Mouse (Mus musculus): Measurements from ENCODE around the gene Foxp1. TPM values are rescaled to one million over a fixed set of nuclear protein-coding genes. Genes with fewer than 3 reads are reported as not detected.

The Foxp1 gene
- total and polyA plus RNA-seq, 3 experiments = 16.1 to 42.0 TPM; not detected in 1

DNA sequence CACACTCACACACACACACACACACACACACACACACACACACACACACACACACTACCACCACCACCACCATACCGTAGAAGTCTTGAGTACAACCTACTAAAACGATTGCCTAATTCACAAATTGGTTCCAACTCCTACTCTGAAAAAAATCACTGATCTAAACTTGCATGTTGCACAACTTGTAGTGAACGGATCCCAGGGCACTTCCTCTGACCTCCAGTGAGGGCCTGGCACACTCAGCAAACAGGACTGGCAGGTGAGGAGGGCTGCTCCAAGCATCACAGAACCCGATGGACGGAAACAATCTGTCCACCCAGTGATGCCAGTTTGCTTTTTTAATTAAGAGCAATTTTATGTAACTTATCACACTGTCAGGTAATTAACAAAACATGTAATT, 269.7 kb downstream of the Foxp1 start:
- H3K27ac ChIP-seq (ENCODE audit: control insufficient read depth, low read depth, low read length) = no peak overlapping the region
- H3K36me3 ChIP-seq (ENCODE audit: control insufficient read depth in 1 of 2, insufficient read depth in 2 of 2, low read length in 2 of 2) = no peaks in the 10 kb centered on the region
- H3K9me3 ChIP-seq (replicated peaks; ENCODE audit: insufficient read depth, low read length) = no peaks in the 10 kb centered on the region
- DNase-seq (ENCODE audit: low read depth, low spot score) = no peak
- no peak overlapping the region for H3K4me3 ChIP-seq (ENCODE audit: control insufficient read depth in 1 of 2, insufficient read depth in 1 of 2, low read depth in 2 of 2, low read length in 2 of 2)
- TF ChIP-seq MAFK (IDR thresholded peaks at IDR 0.05; ENCODE audit: borderline replicate concordance, low read depth, low read length) (no peak), ZKSCAN1 (IDR thresholded peaks at IDR 0.05; ENCODE audit: low read depth, low read length) (no peak), HCFC1 (IDR thresholded peaks at IDR 0.05; ENCODE audit: low read depth, low read length) (no peak), POLR2AphosphoS5 (IDR thresholded peaks at IDR 0.05; ENCODE audit: borderline replicate concordance, low read depth, low read length) (no peak), CHD1 (IDR thresholded peaks at IDR 0.05; ENCODE audit: low read depth, low read length) (no peak), MYC (IDR thresholded peaks at IDR 0.05; ENCODE audit: low read depth, low read length) (no peak), MAX (IDR thresholded peaks at IDR 0.05; ENCODE audit: low read length) (no peak), ZMIZ1 (IDR thresholded peaks at IDR 0.05; ENCODE audit: low read depth, low read length) (no peak), CTCF (IDR thresholded peaks at IDR 0.05 in 2 of 3, conservative IDR thresholded peaks at IDR 0.05 in 1 of 3; ENCODE audit: control insufficient read depth in 1 of 3, insufficient read depth in 1 of 3, low read depth in 2 of 3, low read length in 3 of 3, poor library complexity in 1 of 3, severe bottlenecking in 1 of 3) (no peak)
- H3K79me2 ChIP-seq (ENCODE audit: control insufficient read depth, insufficient read depth, low read length, poor library complexity) = no peaks in the 10 kb centered on the region
- H3K27me3 ChIP-seq (ENCODE audit: control insufficient read depth in 1 of 2, insufficient read depth in 2 of 2, low read length in 2 of 2) = no peaks in the 10 kb centered on the region
- H3K9ac ChIP-seq (ENCODE audit: control insufficient read depth, low read depth, low read length, poor library complexity, severe bottlenecking) = no peak overlapping the region
- H3K4me1 ChIP-seq (ENCODE audit: control insufficient read depth in 1 of 2, insufficient read depth in 2 of 2, low read length in 2 of 2) = no peaks in the 10 kb centered on the region

GRCm38 (mm10) chr6:99251924-99252323, 270.6 kb downstream of the Foxp1 start:
- DNase-seq (ENCODE audit: low read depth, low spot score) = peak; percentile 14
- no peaks in the 10 kb centered on the region for H3K9me3 ChIP-seq (replicated peaks; ENCODE audit: insufficient read depth, low read length)
- no peak overlapping the region for H3K27ac ChIP-seq (ENCODE audit: control insufficient read depth, low read depth, low read length)
- no peak for TF ChIP-seq JUND (IDR thresholded peaks at IDR 0.05; ENCODE audit: low read depth, low read length)
- TF ChIP-seq RAD21 (IDR thresholded peaks at IDR 0.05; ENCODE audit: low read depth, low read length) = peak; percentile 32
- no peak for TF ChIP-seq NELFE (IDR thresholded peaks at IDR 0.05; ENCODE audit: low read depth, low read length)
- peak in 2 of 3 experiments; percentile 6 to 22; a peak in 2 of 6 replicates for TF ChIP-seq CTCF (IDR thresholded peaks at IDR 0.05 in 2 of 3, conservative IDR thresholded peaks at IDR 0.05 in 1 of 3; ENCODE audit: control insufficient read depth in 1 of 3, insufficient read depth in 1 of 3, low read depth in 2 of 3, low read length in 3 of 3, poor library complexity in 1 of 3, severe bottlenecking in 1 of 3)
- peak; percentile 29; the same call in 1 of the 2 replicates for TF ChIP-seq SMC3 (IDR thresholded peaks at IDR 0.05; ENCODE audit: low read depth, low read length)
- H3K79me2 ChIP-seq (ENCODE audit: control insufficient read depth, insufficient read depth, low read length, poor library complexity) = no peaks in the 10 kb centered on the region
- H3K36me3 ChIP-seq (ENCODE audit: control insufficient read depth in 1 of 2, insufficient read depth in 2 of 2, low read length in 2 of 2) = no peaks in the 10 kb centered on the region
- no peak overlapping the region for H3K9ac ChIP-seq (ENCODE audit: control insufficient read depth, low read depth, low read length, poor library complexity, severe bottlenecking)
- H3K4me3 ChIP-seq (ENCODE audit: control insufficient read depth in 1 of 2, insufficient read depth in 1 of 2, low read depth in 2 of 2, low read length in 2 of 2) = no peak overlapping the region
- H3K4me1 ChIP-seq (ENCODE audit: control insufficient read depth in 1 of 2, insufficient read depth in 2 of 2, low read length in 2 of 2) = no peaks in the 10 kb centered on the region
- no peaks in the 10 kb centered on the region for H3K27me3 ChIP-seq (ENCODE audit: control insufficient read depth in 1 of 2, insufficient read depth in 2 of 2, low read length in 2 of 2)

GRCm38 (mm10) chr6:99251222-99251621, 271.3 kb downstream of the Foxp1 start:
- no peak for TF ChIP-seq TAL1 (IDR thresholded peaks at IDR 0.05; ENCODE audit: low read length)
- no peak for TF ChIP-seq GABPA (IDR thresholded peaks at IDR 0.05; ENCODE audit: low read depth, low read length)
- no peak for TF ChIP-seq MAZ (IDR thresholded peaks at IDR 0.05; ENCODE audit: low read depth, low read length)
- H3K27me3 ChIP-seq (ENCODE audit: control insufficient read depth in 1 of 2, insufficient read depth in 2 of 2, low read length in 2 of 2) = no peaks in the 10 kb centered on the region
- no peaks in the 10 kb centered on the region for H3K9me3 ChIP-seq (replicated peaks; ENCODE audit: insufficient read depth, low read length)
- H3K27ac ChIP-seq (ENCODE audit: control insufficient read depth, low read depth, low read length) = no peak overlapping the region
- no peaks in the 10 kb centered on the region for H3K79me2 ChIP-seq (ENCODE audit: control insufficient read depth, insufficient read depth, low read length, poor library complexity)
- H3K4me3 ChIP-seq (ENCODE audit: control insufficient read depth in 1 of 2, insufficient read depth in 1 of 2, low read depth in 2 of 2, low read length in 2 of 2) = no peak overlapping the region
- H3K4me1 ChIP-seq (ENCODE audit: control insufficient read depth in 1 of 2, insufficient read depth in 2 of 2, low read length in 2 of 2) = no peaks in the 10 kb centered on the region
- no peaks in the 10 kb centered on the region for H3K36me3 ChIP-seq (ENCODE audit: control insufficient read depth in 1 of 2, insufficient read depth in 2 of 2, low read length in 2 of 2)
- DNase-seq (ENCODE audit: low read depth, low spot score) = no peak
- no peak overlapping the region for H3K9ac ChIP-seq (ENCODE audit: control insufficient read depth, low read depth, low read length, poor library complexity, severe bottlenecking)

Data from MEL (cell line).